Mouse (Mus musculus) myocyte (in vitro differentiated cells): ENCODE data around the gene Agbl2.

Experiments
- E2F4 ChIP-seq: IDR thresholded peaks from one replicate; pipeline ENCODE4 v1.6.1; 2011; ENCODE audit warnings: mild to moderate bottlenecking, control low read depth, moderate library complexity; ENCODE audit not compliant: insufficient read depth
- MAX ChIP-seq: IDR thresholded peaks from one replicate; pipeline ENCODE4 v1.6.1; 2011; ENCODE audit warnings: low read depth, mild to moderate bottlenecking, control low read depth
- POLR2A ChIP-seq: IDR thresholded peaks from one replicate; pipeline ENCODE4 v1.6.1; 2011; ENCODE audit warnings: low read depth, mild to moderate bottlenecking, control low read depth, moderate library complexity; ENCODE audit not compliant: insufficient read length
- POLR2AphosphoS2 ChIP-seq: IDR thresholded peaks from one replicate; pipeline ENCODE4 v1.6.1; 2011; ENCODE audit warnings: low read depth, control low read depth; ENCODE audit not compliant: insufficient read length

DNA sequence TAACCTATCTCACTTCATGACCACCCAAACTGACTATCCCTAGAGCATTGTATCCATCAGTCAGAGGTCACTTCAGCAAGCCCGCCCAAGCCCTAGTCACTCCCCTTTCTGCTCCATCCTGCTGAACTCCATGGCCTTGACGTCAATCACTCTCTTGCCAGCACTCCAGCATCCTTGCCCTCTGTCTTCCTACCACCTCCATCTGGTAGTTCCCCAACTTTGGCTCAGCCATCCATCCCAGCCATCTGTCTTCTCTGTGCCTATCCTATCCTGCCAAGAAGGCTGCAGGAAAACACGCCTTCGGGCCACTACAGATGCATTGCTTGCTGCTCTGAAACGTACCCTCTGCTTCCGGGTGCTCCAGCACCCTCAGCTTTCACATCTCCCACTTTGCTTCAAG, 41.3 kb downstream of the Agbl2 start:
- TF ChIP-seq POLR2A (no peak), POLR2AphosphoS2 (no peak), MAX (no peak), E2F4 (no peak)
